Mouse (Mus musculus) kidney, postnatal 36 days (tissue): Measurements from ENCODE around the gene Stk38.
A peak's percentile ranks its signal among the peaks of the same experiment; 100 is the strongest.
"Not testable (repeated sequence)": the region's sequence is repeated elsewhere in the genome, so short reads cannot be mapped to it uniquely, and the experiment has no call there.

ENCODE experiments used
- DNase-seq, 2 experiments: peaks; one replicate each; pipeline ENCODE4 v3.0.0; 2021 to 2022; ENCODE audit warnings: mixed read lengths in 2 of 2

Stk38 gene

GRCm38 (mm10) chr17:29007641-29008325 lies at the start of gene Stk38:
Gene Stk38, minus strand, starts transcription at chr17:29007995.
- DNase-seq, result peak; percentile 90 to 95

- no peak for DNase-seq
Measured at GRCm38 (mm10) chr17:29057361-29057890, 49.6 kb upstream of the Stk38 start.

- DNase-seq, result no peak
Measured at GRCm38 (mm10) chr17:29056699-29057151, 48.9 kb upstream of the Stk38 start.

- no peak for DNase-seq
Measured at GRCm38 (mm10) chr17:29056207-29056606, 48.4 kb upstream of the Stk38 start.

- no peak for DNase-seq
Measured at GRCm38 (mm10) chr17:29055586-29055985, 47.8 kb upstream of the Stk38 start.

GRCm38 (mm10) chr17:29054429-29054828 lies 46.6 kb upstream of the Stk38 start:
- DNase-seq, result no peak

- peak; percentile 67 to 73 for DNase-seq
Measured at GRCm38 (mm10) chr17:29053841-29054240, 46.0 kb upstream of the Stk38 start.

- DNase-seq, result no peak
Measured at GRCm38 (mm10) chr17:29053067-29053466, 45.3 kb upstream of the Stk38 start.

- peak in 1 of 2 experiments; percentile 22 for DNase-seq
Measured at GRCm38 (mm10) chr17:29050791-29051190, 43.0 kb upstream of the Stk38 start.

- DNase-seq, result no peak
Measured at GRCm38 (mm10) chr17:29049923-29050322, 42.1 kb upstream of the Stk38 start.

- DNase-seq, result no peak
Measured at GRCm38 (mm10) chr17:29049508-29049889, 41.7 kb upstream of the Stk38 start.

GRCm38 (mm10) chr17:29048748-29049507 lies 41.1 kb upstream of the Stk38 start:
- DNase-seq, result peak; percentile 74 to 90

GRCm38 (mm10) chr17:29047697-29048514 lies 40.1 kb upstream of the Stk38 start:
- DNase-seq, result no peak

- DNase-seq, result no peak
Measured at GRCm38 (mm10) chr17:29046863-29047262, 39.1 kb upstream of the Stk38 start.

GRCm38 (mm10) chr17:29045741-29046530 lies 38.1 kb upstream of the Stk38 start:
- peak; percentile 81 to 87 for DNase-seq

- no peak for DNase-seq
Measured at GRCm38 (mm10) chr17:29044925-29045319, 37.1 kb upstream of the Stk38 start.

- DNase-seq, result no peak
Measured at GRCm38 (mm10) chr17:29044146-29044924, 36.5 kb upstream of the Stk38 start.

- no peak for DNase-seq
Measured at GRCm38 (mm10) chr17:29043583-29043982, 35.8 kb upstream of the Stk38 start.

- no peak for DNase-seq
Measured at GRCm38 (mm10) chr17:29042569-29042968, 34.8 kb upstream of the Stk38 start.

GRCm38 (mm10) chr17:29041632-29042031 lies 33.8 kb upstream of the Stk38 start:
- not testable (repeated sequence) for DNase-seq

- peak; percentile 45 to 64 for DNase-seq
Measured at GRCm38 (mm10) chr17:29039351-29039750, 31.6 kb upstream of the Stk38 start.
